Comparison of ENCODE assay signal across 23 mouse cellular contexts in genomic region chr12:71992599-71993210, GRCm38 (mm10).
DNase-seq lines count a peak whose midpoint lies in the region; ATAC-seq and TF ChIP-seq lines count a peak whose summit lies in the region.
"Had no signal": no experiment of that assay in that cellular context is flagged by ENCODE, and none has a peak within 500 bp of the region (broad histone marks: within the 10 kb centered on the region; RNA-seq: fewer than 3 reads in every experiment).

No protein-coding gene starts in this region.

- no peak for TF ChIP-seq EP300 in liver, postnatal 0 days (IDR thresholded peaks at IDR 0.05; ENCODE audit: low read depth)

- H3K9ac ChIP-seq in lung, embryonic 14.5 days: no peak overlapping the region
- H3K9ac ChIP-seq in liver, embryonic 11.5 days (ENCODE audit: low read depth, low read length): no peak overlapping the region
- H3K9ac ChIP-seq in liver, postnatal 0 days (replicated peaks): no peak overlapping the region
- H3K9ac ChIP-seq: embryonic facial prominence, embryonic 15.5 days; forebrain, embryonic 15.5 days; heart, embryonic 13.5 days; limb, embryonic 12.5 days; midbrain, embryonic 15.5 days; neural tube, embryonic 12.5 days had no signal

- ATAC-seq in lung, embryonic 14.5 days (ENCODE audit: insufficient read depth): no peak
- ATAC-seq in liver, embryonic 11.5 days (replicated peaks; ENCODE audit: low FRiP score): peak; percentile 67
- peak; percentile 93 for ATAC-seq in liver, postnatal 0 days
- ATAC-seq: forebrain, embryonic 15.5 days; hindbrain, postnatal 0 days; midbrain, embryonic 15.5 days had no signal

- H3K27me3 ChIP-seq in lung, embryonic 14.5 days (ENCODE audit: insufficient read depth, low read length): no peaks in the 10 kb centered on the region
- H3K27me3 ChIP-seq in liver, embryonic 11.5 days (replicated peaks; ENCODE audit: control insufficient read depth, insufficient read depth, low read length): no peaks in the 10 kb centered on the region
- H3K27me3 ChIP-seq in liver, postnatal 0 days (ENCODE audit: insufficient read depth, low read length): no peaks in the 10 kb centered on the region
- H3K27me3 ChIP-seq: embryonic facial prominence, embryonic 15.5 days; forebrain, embryonic 15.5 days; heart, embryonic 13.5 days; limb, embryonic 12.5 days; midbrain, embryonic 15.5 days; neural tube, embryonic 12.5 days had no signal

- DNase-seq in kidney, adult 11 months: peak; percentile 65
- no peak for DNase-seq in kidney, postnatal 10 days
- no peak for DNase-seq in lung, embryonic 14.5 days
- DNase-seq in lung, adult 18-20 months: no peak
- no peak for DNase-seq in liver, embryonic 11.5 days (ENCODE audit: low spot score)
- peak; percentile 37 for DNase-seq in liver, postnatal 0 days
- no peak for DNase-seq in left cerebral cortex, adult 8-10 months (ENCODE audit: low spot score in 2 of 2)
- no peak for DNase-seq in lung, postnatal 4 days
- DNase-seq: adrenal gland, postnatal 14 days; cerebellum, adult 8-10 months; gastrocnemius, postnatal 10 days; heart, adult 18-20 months; heart, postnatal 14 days; thymus, adult 18-20 months; thymus, postnatal 36 days had no signal

- H3K4me2 ChIP-seq in lung, embryonic 14.5 days: no peak overlapping the region
- H3K4me2 ChIP-seq in liver, embryonic 11.5 days: no peak overlapping the region
- H3K4me2 ChIP-seq in liver, postnatal 0 days (ENCODE audit: low read depth, low read length): 0 out of 2 replicates have a peak overlapping the region, but pooled peaks have one; percentile 18
- H3K4me2 ChIP-seq: embryonic facial prominence, embryonic 15.5 days; forebrain, embryonic 15.5 days; heart, embryonic 13.5 days; limb, embryonic 12.5 days; midbrain, embryonic 15.5 days; neural tube, embryonic 12.5 days had no signal

- no peaks in the 10 kb centered on the region for H3K9me3 ChIP-seq in lung, embryonic 14.5 days (ENCODE audit: low read depth, low read length)
- no peaks in the 10 kb centered on the region for H3K9me3 ChIP-seq in liver, embryonic 11.5 days (ENCODE audit: control insufficient read depth, low read length)
- H3K9me3 ChIP-seq in liver, postnatal 0 days (ENCODE audit: low read length): no peaks in the 10 kb centered on the region
- H3K9me3 ChIP-seq: embryonic facial prominence, embryonic 15.5 days; forebrain, embryonic 15.5 days; heart, embryonic 13.5 days; limb, embryonic 12.5 days; midbrain, embryonic 15.5 days; neural tube, embryonic 12.5 days had no signal

- H3K36me3 ChIP-seq in lung, embryonic 14.5 days (ENCODE audit: insufficient read depth): peaks cover 66% of the 10 kb centered on the region
- peaks cover 17% of the 10 kb centered on the region for H3K36me3 ChIP-seq in liver, embryonic 11.5 days (ENCODE audit: control insufficient read depth, insufficient read depth, low read length)
- H3K36me3 ChIP-seq in liver, postnatal 0 days (replicated peaks; ENCODE audit: insufficient read depth, low read length): peaks cover 38% of the 10 kb centered on the region

- no peaks in the 10 kb centered on the region for H3K4me1 ChIP-seq in lung, embryonic 14.5 days (ENCODE audit: insufficient read depth)
- no peaks in the 10 kb centered on the region for H3K4me1 ChIP-seq in liver, embryonic 11.5 days (replicated peaks; ENCODE audit: control insufficient read depth, insufficient read depth, low read length)
- peaks cover 5% of the 10 kb centered on the region; the same call in 1 of the 2 replicates for H3K4me1 ChIP-seq in liver, postnatal 0 days (ENCODE audit: insufficient read depth)
- H3K4me1 ChIP-seq: embryonic facial prominence, embryonic 15.5 days; forebrain, embryonic 15.5 days; limb, embryonic 12.5 days; midbrain, embryonic 15.5 days; neural tube, embryonic 12.5 days had no signal

- 84% methylated on average over 18 of the region's 18 CpGs for WGBS in lung, embryonic 14.5 days
- 82% methylated on average over 18 of the region's 18 CpGs for WGBS in liver, embryonic 11.5 days
- WGBS in liver, postnatal 0 days (ENCODE audit: insufficient replicate concordance): 72% methylated on average over 18 of the region's 18 CpGs

- no peak overlapping the region for H3K27ac ChIP-seq in lung, embryonic 14.5 days (ENCODE audit: low read depth)
- H3K27ac ChIP-seq in liver, embryonic 11.5 days (ENCODE audit: low read depth, low read length): no peak overlapping the region; the same call in 1 of the 2 replicates
- peak overlapping the region; percentile 80 for H3K27ac ChIP-seq in liver, postnatal 0 days (ENCODE audit: low read depth)
- H3K27ac ChIP-seq: embryonic facial prominence, embryonic 15.5 days; forebrain, embryonic 15.5 days; heart, embryonic 13.5 days; hindbrain, postnatal 0 days; limb, embryonic 12.5 days; macrophage; midbrain, embryonic 15.5 days; neural tube, embryonic 12.5 days had no signal

- no peak overlapping the region for H3K4me3 ChIP-seq in lung, embryonic 14.5 days (ENCODE audit: low read depth, low read length)
- no peak overlapping the region for H3K4me3 ChIP-seq in liver, embryonic 11.5 days (ENCODE audit: low read depth, low read length)
- no peak overlapping the region for H3K4me3 ChIP-seq in liver, postnatal 0 days (ENCODE audit: low read depth, low read length)
- H3K4me3 ChIP-seq: embryonic facial prominence, embryonic 15.5 days; forebrain, embryonic 15.5 days; heart, embryonic 13.5 days; limb, embryonic 12.5 days; midbrain, embryonic 15.5 days; neural tube, embryonic 12.5 days had no signal

- TF ChIP-seq CTCF in lung, embryonic 14.5 days (IDR thresholded peaks at IDR 0.05; ENCODE audit: low read depth): 0 out of 2 replicates have a peak, but pooled peaks have one; percentile 8
- peak; percentile 21; the same call in 1 of the 2 replicates for TF ChIP-seq CTCF in liver, postnatal 0 days (IDR thresholded peaks at IDR 0.05; ENCODE audit: low read depth)

Comparison
In these comparisons a context has a peak if more than half of its experiments do, and no peak if none do; other contexts are left out.
1. DNase-seq: peak in kidney, adult 11 months (single experiment) and liver, postnatal 0 days (single experiment); none in kidney, postnatal 10 days (single experiment), lung, embryonic 14.5 days (single experiment), lung, adult 18-20 months (0 of 2), liver, embryonic 11.5 days (single experiment), left cerebral cortex, adult 8-10 months (0 of 2) and lung, postnatal 4 days (0 of 2).